Mouse (Mus musculus) small intestine, adult 2 months (tissue): Measurements from ENCODE around the gene Traf3ip3. TPM values are rescaled to one million over a fixed set of nuclear protein-coding genes. Genes with fewer than 3 reads are reported as not detected.
A peak's percentile ranks its signal among the peaks of the same experiment; 100 is the strongest.

Experiments used
- H3K27ac ChIP-seq: fragments of 200-500 bp; 2 replicates; pipeline ENCODE4 v1.5.1; 2012; ENCODE audit warnings: low read depth, low read length, control low read depth, inconsistent platforms; ENCODE audit not compliant: insufficient read depth
- H3K27me3 ChIP-seq: fragments of 200-500 bp; 2 replicates; pipeline ENCODE4 v1.6.1; 2012; ENCODE audit warnings: mild to moderate bottlenecking, moderate library complexity, low read length, inconsistent platforms; ENCODE audit not compliant: control insufficient read depth, insufficient read depth
- H3K36me3 ChIP-seq: fragments of 200-500 bp; 2 replicates; pipeline ENCODE4 v1.6.1; 2012; ENCODE audit warnings: mild to moderate bottlenecking, low read length, control low read depth, inconsistent platforms; ENCODE audit not compliant: control insufficient read depth, insufficient read depth
- H3K4me1 ChIP-seq: fragments of 200-500 bp; 2 replicates; pipeline ENCODE4 v1.6.1; 2012; ENCODE audit warnings: low read length, inconsistent platforms, mixed read lengths; ENCODE audit not compliant: control insufficient read depth, insufficient read depth, insufficient read length
- H3K4me3 ChIP-seq: fragments of 200-500 bp; 2 replicates; pipeline ENCODE4 v1.5.1; 2012; ENCODE audit warnings: low read depth, mild to moderate bottlenecking, control low read depth, inconsistent platforms, low read length, moderate library complexity
- CTCF ChIP-seq: fragments of 200-500 bp; IDR thresholded peaks from 2 replicates; pipeline ENCODE4 v1.5.1; 2012; ENCODE audit warnings: low read depth, mild to moderate bottlenecking, control low read depth, inconsistent platforms, low read length, moderate library complexity, mixed read lengths; ENCODE audit not compliant: insufficient replicate concordance, insufficient read length; ENCODE audit errors: extremely low read depth
- POLR2A ChIP-seq: fragments of 200-500 bp; IDR thresholded peaks from 2 replicates; pipeline ENCODE4 v1.6.1; 2012; ENCODE audit warnings: low read depth, mild to moderate bottlenecking, control low read depth, inconsistent platforms, low read length, moderate library complexity
- WGBS: fragments of 180-500 bp; shearing (Covaris S2); methylation state at CpG from one replicate; pipeline ENCODE4 v1.1.7; 2018; 5-methylcytosine and 5-hydroxymethylcytosine counted together
- polyA plus RNA-seq: library from polyadenylated mRNA; depleted of rRNA; stranded (reverse); fragments of >200 nt; gene quantifications from 2 replicates; pipeline ENCODE4 v1.2.3, GENCODE M21; 2012

Gene Traf3ip3
- polyA plus RNA-seq, 1 experiment = 4.6 TPM

DNA sequence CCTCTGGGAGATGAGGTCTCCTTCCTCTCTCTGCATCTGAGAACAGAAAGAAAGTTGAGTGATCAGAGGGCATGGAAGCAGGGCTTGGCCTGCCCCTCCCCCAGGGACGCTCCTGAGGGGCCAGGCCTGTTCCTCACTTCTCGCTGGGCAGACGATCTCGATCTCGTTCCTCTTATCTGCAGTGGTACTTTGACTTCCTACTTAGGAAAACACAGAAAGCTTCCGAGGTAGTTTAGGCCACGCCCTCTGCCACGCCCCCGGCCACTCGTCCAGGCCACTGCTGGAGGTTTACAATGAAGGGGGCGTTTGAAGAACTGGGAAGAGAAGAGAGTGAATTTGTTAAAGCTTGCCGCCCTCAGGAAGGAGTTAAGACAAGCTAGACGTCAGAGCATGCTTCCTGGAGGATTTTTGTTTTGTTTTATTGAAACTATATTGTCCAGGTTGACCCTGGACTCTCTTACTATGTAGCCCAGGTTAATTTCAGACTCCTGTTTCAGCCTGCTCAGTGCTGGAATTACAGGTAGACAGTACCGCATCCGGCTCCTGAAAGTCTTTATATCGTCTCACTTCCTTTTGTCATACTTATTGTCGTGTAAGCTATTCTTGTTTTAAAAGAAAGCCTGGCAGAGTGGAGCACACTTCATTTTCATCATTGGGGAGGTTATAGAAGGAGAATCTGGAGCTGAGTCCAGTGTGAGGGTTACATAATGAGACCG lies 41.0 kb downstream of the Traf3ip3 start:
- Histone ChIP-seq H3K4me1 (peaks cover 24% of the 10 kb centered on the region), H3K4me3 (peak overlapping the region; percentile 33), H3K27ac (peak overlapping the region; percentile 48), H3K27me3 (no peaks in the 10 kb centered on the region), H3K36me3 (peaks cover 25% of the 10 kb centered on the region)
- TF ChIP-seq CTCF (no peak), POLR2A (no peak)
- 18% methylated on average over 18 of the region's 18 CpGs for WGBS

DNA sequence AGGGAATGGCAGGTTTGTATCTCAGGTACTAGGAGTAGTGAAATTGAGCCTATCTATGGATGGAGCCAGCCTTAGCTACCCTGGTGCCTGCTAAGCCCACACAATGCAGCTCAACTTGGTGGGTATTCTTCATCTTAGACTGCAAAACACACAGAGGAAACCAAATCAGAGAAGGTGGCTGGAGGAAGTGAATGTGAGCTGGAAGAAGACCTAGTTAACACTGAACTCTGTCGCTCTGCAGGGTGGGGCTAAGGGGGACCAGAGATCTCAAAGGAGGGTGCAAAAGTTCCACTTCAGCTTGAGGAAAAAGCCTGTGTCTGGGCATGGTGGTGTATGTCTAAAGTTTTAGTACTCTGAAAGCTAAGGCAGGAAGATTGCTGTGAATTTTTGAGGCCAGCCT lies 41.9 kb downstream of the Traf3ip3 start:
- 18% methylated on average over 1 of the region's 1 CpGs for WGBS
- no peaks in the 10 kb centered on the region for H3K27me3 ChIP-seq
- peak overlapping the region; percentile 48 for H3K27ac ChIP-seq
- peaks cover 26% of the 10 kb centered on the region for H3K4me1 ChIP-seq
- no peak overlapping the region for H3K4me3 ChIP-seq
- peaks cover 25% of the 10 kb centered on the region for H3K36me3 ChIP-seq
- TF ChIP-seq CTCF (no peak), POLR2A (no peak)

DNA sequence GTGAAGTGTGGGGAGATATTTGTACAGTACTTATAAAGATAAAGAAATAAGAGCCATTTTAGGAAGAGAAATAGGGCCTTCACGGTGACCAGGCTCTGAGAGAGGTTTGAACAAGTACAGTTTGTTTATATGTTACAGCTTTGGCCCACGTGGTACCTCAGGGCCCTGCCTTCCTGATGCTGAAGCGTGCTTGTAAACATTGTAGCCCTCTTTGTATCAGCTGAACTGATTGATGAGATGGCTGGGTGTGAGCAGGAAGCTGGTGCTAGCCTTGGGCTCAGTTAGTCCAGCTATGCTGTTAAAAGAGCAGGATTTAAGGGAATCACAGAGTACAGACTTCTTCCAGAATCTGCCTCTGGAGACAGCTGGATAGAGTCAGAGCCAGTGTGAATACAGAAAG lies 42.3 kb downstream of the Traf3ip3 start:
- no peak for TF ChIP-seq CTCF
- TF ChIP-seq POLR2A = no peak
- H3K27me3 ChIP-seq = no peaks in the 10 kb centered on the region
- WGBS = 10% methylated on average over 3 of the region's 3 CpGs
- peak overlapping the region; percentile 48 for H3K27ac ChIP-seq
- peaks cover 25% of the 10 kb centered on the region for H3K36me3 ChIP-seq
- no peak overlapping the region for H3K4me3 ChIP-seq
- H3K4me1 ChIP-seq = peaks cover 26% of the 10 kb centered on the region

- no peaks in the 10 kb centered on the region for H3K27me3 ChIP-seq
- 33% methylated on average over 8 of the region's 8 CpGs for WGBS
- H3K27ac ChIP-seq = peak overlapping the region; percentile 89
- peaks cover 12% of the 10 kb centered on the region for H3K36me3 ChIP-seq
- peak overlapping the region; percentile 48 for H3K4me3 ChIP-seq
- H3K4me1 ChIP-seq = peaks cover 26% of the 10 kb centered on the region
- no peak for TF ChIP-seq POLR2A
- TF ChIP-seq CTCF = no peak
These were observed 44.4 kb downstream of the Traf3ip3 start for GRCm38 (mm10) chr1:193157111-193157492.

- WGBS = 21% methylated on average over 15 of the region's 15 CpGs
- peak overlapping the region; percentile 89 for H3K27ac ChIP-seq
These were observed 45.0 kb downstream of the Traf3ip3 start for GRCm38 (mm10) chr1:193156316-193157110.

DNA sequence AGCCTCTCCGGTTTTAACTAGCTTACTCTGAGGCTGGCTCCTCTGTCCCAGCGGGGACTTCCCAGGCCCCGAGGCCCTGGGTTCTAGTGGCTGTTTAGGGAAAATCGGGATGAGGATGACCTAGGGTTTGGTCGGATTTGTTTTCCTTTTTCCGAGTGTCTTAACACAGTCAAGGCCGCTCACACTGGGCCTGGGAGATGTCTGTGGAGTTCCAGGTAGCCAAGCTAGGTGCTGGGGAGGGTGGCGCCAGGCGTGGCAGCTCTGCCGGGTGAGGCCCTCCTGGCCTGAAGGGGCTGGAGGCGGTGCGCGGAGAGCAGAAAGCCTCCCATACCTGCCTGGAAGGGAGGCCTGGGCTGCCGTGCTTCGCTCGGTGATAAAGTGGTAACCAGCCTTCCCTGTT lies 47.9 kb downstream of the Traf3ip3 start:
- peak overlapping the region; percentile 90 for H3K27ac ChIP-seq
- WGBS = 19% methylated on average over 16 of the region's 16 CpGs
- no peak for TF ChIP-seq POLR2A
- no peaks in the 10 kb centered on the region for H3K27me3 ChIP-seq
- peaks cover 16% of the 10 kb centered on the region; the same call in 1 of the 2 replicates for H3K4me1 ChIP-seq
- peaks cover 2% of the 10 kb centered on the region; the same call in 1 of the 2 replicates for H3K36me3 ChIP-seq
- H3K4me3 ChIP-seq = peak overlapping the region; percentile 74

More at GRCm38 (mm10) chr1:193156316-193157110, 45.0 kb downstream of the Traf3ip3 start:
- TF ChIP-seq CTCF = no peak
- no peak; the same call in 1 of the 2 replicates for TF ChIP-seq POLR2A
- H3K27me3 ChIP-seq = no peaks in the 10 kb centered on the region
- peaks cover 26% of the 10 kb centered on the region for H3K4me1 ChIP-seq
- peak overlapping the region; percentile 48 for H3K4me3 ChIP-seq
- H3K36me3 ChIP-seq = peaks cover 9% of the 10 kb centered on the region

DNA sequence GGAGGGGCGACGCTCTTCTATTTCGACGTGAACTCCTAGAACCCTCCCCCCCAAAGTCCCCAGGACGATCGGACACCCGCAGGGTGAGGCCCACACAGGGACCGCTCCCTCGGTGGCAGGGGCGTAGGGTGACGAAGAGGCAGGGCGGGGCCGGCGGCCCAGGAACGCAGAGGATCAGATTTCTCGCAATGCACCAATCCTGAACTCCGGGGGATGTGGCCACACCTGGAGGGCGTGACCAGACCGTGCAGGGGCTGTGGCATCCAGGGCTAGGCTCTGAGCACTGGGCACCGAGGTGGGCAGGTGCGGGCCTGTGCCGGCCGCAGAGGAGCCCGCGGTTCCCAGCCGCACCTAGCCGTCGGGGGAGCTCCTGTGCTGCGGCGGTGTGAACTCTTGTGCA lies 48.6 kb downstream of the Traf3ip3 start, which contains the start of gene Irf6:
Irf6 (plus strand) TSS at position 240 of the 400 bp plus-strand sequence.
- peaks cover 12% of the 10 kb centered on the region; the same call in 1 of the 2 replicates for H3K4me1 ChIP-seq
- WGBS = 5% methylated on average over 30 of the region's 30 CpGs
- H3K4me3 ChIP-seq = peak within 1 kb of the TSS; percentile 74
- H3K36me3 ChIP-seq = no peaks in the 10 kb centered on the region
- no peaks in the 10 kb centered on the region for H3K27me3 ChIP-seq
- H3K27ac ChIP-seq = peak within 1 kb of the TSS; percentile 90
- TF ChIP-seq POLR2A = peak; percentile 95
- no peak for TF ChIP-seq CTCF
